Mouse (Mus musculus) neural tube, embryonic 15.5 days (tissue): ENCODE data around the gene Prdx3. TPM values are rescaled to one million over a fixed set of nuclear protein-coding genes. Genes with fewer than 3 reads are reported as not detected.
"Not testable (repeated sequence)": the region's sequence is repeated elsewhere in the genome, so short reads cannot be mapped to it uniquely, and the experiment has no call there.

Experiments used
- ATAC-seq: fragments of 200-750 bp; cut with Nextera tagmentation; 2 replicates; pipeline ENCODE4 v1.8.0; 2017; ENCODE audit warnings: mild to moderate bottlenecking, moderate TSS enrichment, moderate library complexity; ENCODE audit not compliant: low FRiP score
- H3K27ac ChIP-seq: fragments of 300-500 bp; sonication (generic); replicated peaks from 2 replicates; pipeline ENCODE4 v1.5.1; 2015; ENCODE audit warnings: mild to moderate bottlenecking, inconsistent platforms
- H3K27me3 ChIP-seq: fragments of 300-500 bp; sonication (generic); replicated peaks from 2 replicates; pipeline ENCODE4 v1.6.1; 2015; ENCODE audit warnings: inconsistent platforms
- H3K36me3 ChIP-seq: fragments of 300-500 bp; sonication (generic); 2 replicates; pipeline ENCODE4 v1.6.1; 2015; ENCODE audit warnings: inconsistent platforms
- H3K4me1 ChIP-seq: fragments of 300-500 bp; sonication (generic); 2 replicates; pipeline ENCODE4 v1.6.1; 2015; ENCODE audit warnings: inconsistent platforms
- H3K4me2 ChIP-seq: fragments of 300-500 bp; sonication (generic); 2 replicates; pipeline ENCODE4 v1.6.1; 2015; ENCODE audit warnings: inconsistent platforms, mild to moderate bottlenecking, moderate library complexity
- H3K4me3 ChIP-seq: fragments of 300-500 bp; sonication (generic); replicated peaks from 2 replicates; pipeline ENCODE4 v1.5.1; 2015; ENCODE audit warnings: mild to moderate bottlenecking, inconsistent platforms
- H3K9ac ChIP-seq: fragments of 300-500 bp; sonication (generic); replicated peaks from 2 replicates; pipeline ENCODE4 v1.6.1; 2015; ENCODE audit warnings: mild to moderate bottlenecking, inconsistent platforms
- H3K9me3 ChIP-seq: fragments of 300-500 bp; sonication (generic); replicated peaks from 2 replicates; pipeline ENCODE4 v1.6.1; 2016; ENCODE audit warnings: inconsistent platforms
- WGBS: fragments of 180-500 bp; shearing (Covaris S2); methylation state at CpG from one replicate; pipeline ENCODE4 v1.1.7; 2015; ENCODE audit warnings: mixed read lengths; 5-methylcytosine and 5-hydroxymethylcytosine counted together
- polyA plus RNA-seq: library from polyadenylated mRNA; unstranded; fragments of >200 nt; fragmentation: Nextera tagmentation; extraction: Ambion mirVana; gene quantifications from 2 replicates; pipeline ENCODE4 v1.2.1, GENCODE M21; 2015

Gene Prdx3
- polyA plus RNA-seq, 1 experiment from 2014 or later = 132 TPM

- under 1% methylated on average over 41 of the region's 41 CpGs for WGBS
- H3K9ac ChIP-seq = peak overlapping the region; percentile 76
Observed at GRCm38 (mm10) chr19:60890391-60891122, 16.2 kb upstream of the Prdx3 start.

DNA sequence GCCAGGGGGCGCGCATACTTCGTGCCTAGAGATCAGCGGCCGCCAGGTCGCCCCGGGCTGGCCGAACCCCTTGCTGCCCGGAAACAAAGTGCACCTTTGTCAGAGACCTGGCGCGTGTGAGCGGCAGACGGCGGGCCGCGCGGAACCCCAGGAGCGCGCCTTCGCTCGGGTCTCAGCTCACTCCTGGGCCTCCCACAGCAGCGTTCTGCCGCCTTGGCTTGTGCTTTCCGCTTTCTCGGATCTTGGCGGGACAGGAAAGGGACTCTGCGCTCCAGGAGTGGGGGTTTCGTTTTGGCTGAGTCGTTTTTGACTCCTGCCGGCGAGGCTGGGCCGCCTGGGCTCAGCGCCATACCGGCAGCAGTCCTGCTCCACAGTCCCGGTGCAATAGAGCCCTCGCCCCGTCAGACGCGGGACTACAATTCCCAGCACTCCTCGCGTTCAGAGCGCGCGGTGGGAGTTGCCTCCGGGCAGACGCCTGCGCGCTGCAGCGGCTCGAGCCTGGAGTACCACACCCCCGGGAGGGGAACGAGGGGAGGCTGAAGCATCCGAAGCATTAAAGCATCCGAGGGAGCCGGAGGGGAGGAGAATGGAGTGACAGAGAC lies 15.5 kb upstream of the Prdx3 start, which contains the start of gene Grk5:
Grk5 (plus strand) TSS at position 36 of the 602 bp plus-strand sequence.
- peak; percentile 99 for ATAC-seq
- H3K27ac ChIP-seq = peak within 1 kb of the TSS; percentile 94
- H3K4me1 ChIP-seq = peaks cover 21% of the 10 kb centered on the region
- H3K9ac ChIP-seq = peak within 1 kb of the TSS; percentile 76
- H3K4me3 ChIP-seq = peak within 1 kb of the TSS; percentile 87
- WGBS = under 1% methylated on average over 55 of the region's 55 CpGs
- no peaks in the 10 kb centered on the region for H3K27me3 ChIP-seq
- no peaks in the 10 kb centered on the region for H3K9me3 ChIP-seq
- H3K4me2 ChIP-seq = peak within 1 kb of the TSS; percentile 67
- no peaks in the 10 kb centered on the region for H3K36me3 ChIP-seq

More at GRCm38 (mm10) chr19:60890391-60891122, 16.2 kb upstream of the Prdx3 start:
- H3K9me3 ChIP-seq = no peaks in the 10 kb centered on the region
- ATAC-seq = peak; percentile 72
- peaks cover 25% of the 10 kb centered on the region for H3K4me1 ChIP-seq
- H3K4me3 ChIP-seq = peak overlapping the region; percentile 87
- H3K27ac ChIP-seq = peak overlapping the region; percentile 94
- H3K27me3 ChIP-seq = no peaks in the 10 kb centered on the region
- H3K36me3 ChIP-seq = no peaks in the 10 kb centered on the region
- peak overlapping the region; percentile 67 for H3K4me2 ChIP-seq

GRCm38 (mm10) chr19:60889101-60889713 lies 14.9 kb upstream of the Prdx3 start:
- peaks cover 21% of the 10 kb centered on the region for H3K4me1 ChIP-seq
- H3K36me3 ChIP-seq = no peaks in the 10 kb centered on the region
- H3K9ac ChIP-seq = peak overlapping the region; percentile 76
- H3K27me3 ChIP-seq = no peaks in the 10 kb centered on the region
- 4% methylated on average over 17 of the region's 17 CpGs for WGBS
- peak overlapping the region; percentile 87 for H3K4me3 ChIP-seq
- no peak for ATAC-seq
- H3K9me3 ChIP-seq = no peaks in the 10 kb centered on the region
- peak overlapping the region; percentile 94 for H3K27ac ChIP-seq
- peak overlapping the region; percentile 67 for H3K4me2 ChIP-seq

DNA sequence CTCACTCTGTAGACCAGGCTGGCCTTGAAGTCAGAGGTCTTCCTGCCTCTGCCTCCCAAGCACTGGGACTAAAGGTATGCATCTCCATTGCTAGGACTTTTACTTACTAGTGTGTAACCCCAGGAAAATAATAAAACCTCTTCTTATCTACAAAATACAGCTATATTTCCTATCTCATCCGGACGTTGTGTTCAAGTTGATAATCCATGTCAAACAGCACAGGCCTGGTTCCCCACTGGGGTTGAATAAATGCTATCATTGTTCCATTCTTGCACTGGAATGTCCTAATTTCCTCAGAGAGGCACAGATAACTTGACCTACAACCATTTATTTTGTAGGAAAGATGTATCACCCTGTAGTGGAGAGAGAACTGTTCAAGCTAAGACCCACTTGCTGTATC lies 13.3 kb upstream of the Prdx3 start:
- Histone ChIP-seq H3K9ac (no peak overlapping the region), H3K4me2 (no peak overlapping the region), H3K27me3 (no peaks in the 10 kb centered on the region), H3K4me3 (no peak overlapping the region), H3K9me3 (no peaks in the 10 kb centered on the region), H3K4me1 (peaks cover 20% of the 10 kb centered on the region), H3K27ac (no peak overlapping the region), H3K36me3 (no peaks in the 10 kb centered on the region)
- no peak for ATAC-seq
- WGBS = 79% methylated on average over 2 of the region's 2 CpGs

GRCm38 (mm10) chr19:60883129-60883528 lies 8.8 kb upstream of the Prdx3 start:
- Histone ChIP-seq H3K9me3 (no peaks in the 10 kb centered on the region), H3K4me1 (no peaks in the 10 kb centered on the region), H3K4me3 (no peak overlapping the region), H3K36me3 (no peaks in the 10 kb centered on the region), H3K9ac (no peak overlapping the region), H3K27ac (no peak overlapping the region), H3K27me3 (no peaks in the 10 kb centered on the region), H3K4me2 (no peak overlapping the region)
- 14% methylated on average over 3 of the region's 3 CpGs for WGBS
- ATAC-seq = peak; percentile 50; the same call in 1 of the 2 replicates

- 32% methylated on average over 4 of the region's 4 CpGs for WGBS
- Histone ChIP-seq H3K4me1 (peaks cover 8% of the 10 kb centered on the region), H3K36me3 (peaks cover 12% of the 10 kb centered on the region), H3K27ac (peak overlapping the region; percentile 81; the same call in 1 of the 2 replicates), H3K4me2 (peak overlapping the region; percentile 68), H3K9ac (peak overlapping the region; percentile 65), H3K27me3 (no peaks in the 10 kb centered on the region), H3K9me3 (no peaks in the 10 kb centered on the region), H3K4me3 (peak overlapping the region; percentile 62)
- ATAC-seq = no peak
Observed at GRCm38 (mm10) chr19:60873501-60873900, 855 bp downstream of the Prdx3 start.

- Histone ChIP-seq H3K9me3 (no peaks in the 10 kb centered on the region), H3K27me3 (no peaks in the 10 kb centered on the region), H3K27ac (no peak overlapping the region), H3K9ac (no peak overlapping the region), H3K36me3 (peaks cover 17% of the 10 kb centered on the region), H3K4me1 (peaks cover 8% of the 10 kb centered on the region), H3K4me2 (no peak overlapping the region), H3K4me3 (no peak overlapping the region)
- 79% methylated on average over 1 of the region's 1 CpGs for WGBS
- no peak for ATAC-seq
Observed at GRCm38 (mm10) chr19:60872272-60872671, 2.1 kb downstream of the Prdx3 start.

DNA sequence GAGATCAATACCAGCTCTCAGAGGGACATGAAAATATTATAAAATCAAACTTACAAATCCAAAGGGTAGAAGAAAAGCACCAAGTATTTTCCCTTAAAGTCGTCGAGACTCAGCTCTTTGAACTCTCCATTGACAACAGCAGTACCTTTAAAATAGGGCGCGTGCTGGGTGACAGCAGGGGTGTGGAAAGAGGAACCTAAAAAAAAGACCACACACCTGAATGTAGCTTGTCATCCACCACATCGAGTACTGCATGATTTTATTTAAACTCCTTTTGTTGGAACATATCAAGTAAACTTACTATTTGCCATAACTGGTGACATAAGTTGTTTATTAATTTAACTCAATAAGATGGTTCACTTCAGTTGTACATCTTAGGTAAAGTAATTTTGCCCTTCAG lies 3.0 kb downstream of the Prdx3 start:
- Histone ChIP-seq H3K9me3 (no peaks in the 10 kb centered on the region), H3K27me3 (no peaks in the 10 kb centered on the region), H3K4me2 (no peak overlapping the region), H3K9ac (no peak overlapping the region), H3K27ac (no peak overlapping the region), H3K4me1 (peaks cover 8% of the 10 kb centered on the region), H3K36me3 (peaks cover 22% of the 10 kb centered on the region), H3K4me3 (no peak overlapping the region)
- no peak for ATAC-seq
- 96% methylated on average over 5 of the region's 5 CpGs for WGBS

DNA sequence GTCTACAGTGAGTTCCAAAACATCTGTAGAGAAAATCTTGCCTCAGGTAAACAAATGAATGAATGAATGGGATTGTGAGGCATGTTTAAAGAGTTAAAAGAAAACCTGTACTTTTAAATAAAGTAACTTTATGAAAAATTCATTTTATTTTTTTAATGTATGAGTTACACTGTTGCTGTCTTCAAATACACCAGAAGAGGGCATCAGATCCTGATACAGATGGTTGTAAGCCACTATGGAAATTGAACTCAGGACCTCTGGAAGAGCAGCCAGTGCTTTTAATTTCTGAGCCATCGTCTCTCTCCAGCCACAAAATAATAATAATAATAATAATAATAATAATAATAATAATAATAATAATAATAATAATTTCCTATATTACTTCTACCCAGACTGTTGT lies 3.9 kb downstream of the Prdx3 start:
- no peak overlapping the region for H3K27ac ChIP-seq
- no peaks in the 10 kb centered on the region for H3K27me3 ChIP-seq
- 80% methylated on average over 1 of the region's 1 CpGs for WGBS
- no peak overlapping the region for H3K9ac ChIP-seq
- H3K4me2 ChIP-seq = no peak overlapping the region
- H3K4me1 ChIP-seq = peaks cover 8% of the 10 kb centered on the region
- no peak overlapping the region for H3K4me3 ChIP-seq
- ATAC-seq = no peak
- H3K36me3 ChIP-seq = peaks cover 22% of the 10 kb centered on the region
- no peaks in the 10 kb centered on the region for H3K9me3 ChIP-seq

DNA sequence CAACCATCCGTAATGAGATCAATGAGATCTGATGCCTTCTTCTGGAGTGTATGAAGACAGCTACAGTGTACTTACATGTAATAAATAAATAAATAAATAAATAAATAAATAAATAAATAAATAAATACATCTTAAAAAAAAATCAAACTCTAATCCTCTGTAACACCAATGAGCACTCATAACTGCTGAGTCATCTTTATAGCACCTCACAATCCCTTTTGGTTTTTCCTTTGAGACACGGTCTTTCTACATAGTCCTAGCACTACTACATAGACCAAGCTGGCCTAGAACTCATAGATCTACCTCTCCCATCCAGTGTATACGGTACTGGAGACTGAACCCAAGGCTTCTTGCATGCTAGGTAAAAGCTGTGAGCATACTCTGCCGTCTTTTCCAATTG lies 8.2 kb downstream of the Prdx3 start:
- not testable (repeated sequence) for H3K9me3 ChIP-seq, ATAC-seq, H3K27ac ChIP-seq, H3K4me2 ChIP-seq, H3K27me3 ChIP-seq, H3K4me1 ChIP-seq, H3K4me3 ChIP-seq, H3K9ac ChIP-seq
- 95% methylated on average over 4 of the region's 4 CpGs for WGBS
- peaks cover 34% of the 10 kb centered on the region for H3K36me3 ChIP-seq

DNA sequence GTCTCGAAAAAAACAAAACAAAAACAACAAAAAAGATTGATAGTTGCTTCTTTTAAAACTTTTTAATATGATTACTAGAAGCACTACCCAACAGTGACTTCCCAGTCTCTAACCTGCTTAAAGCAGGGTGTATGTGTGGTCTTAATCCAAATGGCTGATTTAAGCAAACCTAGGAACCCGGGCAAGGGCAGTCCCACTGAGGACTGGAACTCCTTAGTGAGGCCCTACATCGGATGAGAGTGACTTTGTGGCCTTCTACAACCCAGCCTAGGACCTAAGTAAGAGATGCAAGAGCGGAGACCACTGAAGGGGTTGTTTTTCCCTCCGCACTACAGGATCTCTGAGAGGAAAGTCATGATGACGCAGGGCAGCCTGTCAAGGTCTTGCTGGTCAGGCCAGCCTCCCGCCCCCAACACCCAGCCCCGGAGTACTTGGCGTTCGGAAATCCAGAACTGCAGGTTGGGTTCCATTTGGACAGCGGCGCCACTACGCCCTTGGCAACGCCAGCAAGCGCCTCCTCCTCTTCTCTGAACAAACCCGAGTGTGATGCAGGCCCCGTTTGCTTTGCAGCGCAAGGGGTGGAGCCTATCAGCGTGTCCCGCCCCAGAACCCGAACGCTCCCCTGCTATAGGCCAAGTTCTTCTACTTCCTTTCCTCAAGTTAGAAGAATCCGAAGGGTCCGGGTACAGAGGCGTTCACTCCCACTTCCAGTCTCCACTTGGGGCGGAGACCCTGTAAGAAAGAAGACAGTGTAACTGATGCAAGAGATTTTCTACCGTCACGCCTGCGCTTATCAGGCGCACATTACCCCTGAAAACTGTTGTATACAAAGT lies 13.3 kb downstream of the Prdx3 start, which contains the start of gene Sfxn4:
Sfxn4 (minus strand) TSS at position 612 of the 833 bp plus-strand sequence.
- Histone ChIP-seq H3K27me3 (no peaks in the 10 kb centered on the region), H3K4me1 (peaks cover 11% of the 10 kb centered on the region), H3K4me2 (peak within 1 kb of the TSS; percentile 75), H3K9ac (peak within 1 kb of the TSS; percentile 71), H3K9me3 (no peaks in the 10 kb centered on the region), H3K27ac (peak within 1 kb of the TSS; percentile 84), H3K36me3 (peaks cover 19% of the 10 kb centered on the region), H3K4me3 (peak within 1 kb of the TSS; percentile 63)
- ATAC-seq = peak; percentile 99
- 5% methylated on average over 30 of the region's 30 CpGs for WGBS
